Mouse (Mus musculus) cortical plate, adult 2 months (tissue): ENCODE measurements around the gene Sphk2.

ENCODE experiments used
- CTCF ChIP-seq: fragments of 200-500 bp; IDR thresholded peaks from 2 replicates; pipeline ENCODE4 v1.5.1; 2011; ENCODE audit warnings: mild to moderate bottlenecking, control low read depth, low read length; ENCODE audit not compliant: insufficient read depth; ENCODE audit errors: extremely low read depth
- POLR2A ChIP-seq: fragments of 200-500 bp; IDR thresholded peaks from 2 replicates; pipeline ENCODE4 v1.6.1; 2011; ENCODE audit warnings: mild to moderate bottlenecking, low read length, control low read depth; ENCODE audit not compliant: insufficient read depth; ENCODE audit errors: extremely low read depth

- TF ChIP-seq POLR2A (peak; percentile 96), CTCF (no peak)
Measured at GRCm38 (mm10) chr7:45717918-45718297, at the start of gene Sphk2.
